Mouse (Mus musculus): ENCODE results near the gene Afg1l. TPM values are rescaled to one million over a fixed set of nuclear protein-coding genes. Genes with fewer than 3 reads are reported as not detected.

Afg1l gene
- polyA plus RNA-seq, 1 experiment = 7.7 TPM

DNA sequence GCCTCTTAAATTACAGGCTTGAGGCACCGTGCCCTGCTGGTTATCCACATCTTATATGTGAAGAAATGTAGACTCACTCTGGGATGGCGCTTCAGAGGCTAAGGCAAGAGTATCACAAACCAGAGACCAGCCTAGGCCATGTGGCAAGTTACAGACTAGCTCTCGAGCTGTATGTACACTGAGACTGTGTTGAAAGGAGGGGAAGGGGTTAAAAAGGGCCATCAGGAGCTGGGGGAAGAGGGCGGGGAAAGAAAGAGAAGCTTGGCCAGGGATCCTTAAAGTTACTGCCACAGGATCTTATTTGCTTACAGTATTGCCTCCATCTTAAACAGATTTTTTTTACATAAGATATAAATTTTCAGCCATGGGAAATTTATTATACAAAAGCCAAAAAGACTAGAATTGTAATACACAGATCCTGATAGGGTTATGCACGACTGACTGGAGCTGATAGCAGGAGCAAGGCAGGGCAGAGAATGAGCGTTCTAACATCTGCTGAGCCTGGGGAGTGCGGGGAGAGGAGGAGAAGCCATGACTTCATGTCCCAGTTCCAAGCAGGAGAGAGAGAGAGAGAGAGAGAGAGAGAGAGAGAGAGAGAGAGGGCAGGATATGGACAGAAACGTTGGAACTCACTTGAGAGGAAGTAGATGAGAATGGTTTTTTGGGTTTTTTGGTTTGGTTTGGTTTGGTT is 10.4 kb upstream of the Afg1l start:
- WGBS = 45% methylated on average over 8 of the region's 8 CpGs
- Histone ChIP-seq H3K4me3 (replicated peaks; ENCODE audit: extremely low read depth, low read depth, low read length) (no peak overlapping the region), H3K4me1 (ENCODE audit: control insufficient read depth, insufficient read depth, low read length) (no peaks in the 10 kb centered on the region)
- no peak for DNase-seq
- TF ChIP-seq CTCF (IDR thresholded peaks at IDR 0.05; ENCODE audit: insufficient read depth, low read length) = no peak
- TF ChIP-seq POLR2A (IDR thresholded peaks at IDR 0.05; ENCODE audit: borderline replicate concordance, extremely low read depth, low read depth, low read length) = no peak

DNA sequence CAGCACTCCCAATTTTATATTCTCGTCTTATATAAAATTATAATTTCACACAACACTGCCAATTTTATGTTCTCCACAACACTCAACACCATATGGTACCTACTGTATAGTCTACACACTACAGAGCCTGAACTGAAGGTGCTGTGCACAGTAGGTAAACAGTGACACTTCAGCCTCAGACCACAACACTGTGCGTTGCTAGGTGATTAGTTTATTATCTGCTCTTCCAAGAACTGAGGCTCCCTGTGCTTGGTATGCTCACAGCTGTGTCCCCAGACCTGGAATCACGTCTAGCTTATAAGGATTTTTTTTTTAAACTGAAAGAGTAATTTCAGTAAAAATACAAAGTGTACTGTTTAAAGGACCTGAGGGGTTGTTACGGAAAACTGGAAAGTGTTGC is 2.4 kb upstream of the Afg1l start:
- 82% methylated on average over 4 of the region's 4 CpGs for WGBS
- DNase-seq = no peak
- TF ChIP-seq CTCF (IDR thresholded peaks at IDR 0.05; ENCODE audit: insufficient read depth, low read length) = no peak
- no peak for TF ChIP-seq POLR2A (IDR thresholded peaks at IDR 0.05; ENCODE audit: borderline replicate concordance, extremely low read depth, low read depth, low read length)
- no peak overlapping the region for H3K4me3 ChIP-seq (replicated peaks; ENCODE audit: extremely low read depth, low read depth, low read length)
- peaks cover 4% of the 10 kb centered on the region for H3K4me1 ChIP-seq (ENCODE audit: control insufficient read depth, insufficient read depth, low read length)

GRCm38 (mm10) chr10:42477550-42478340 is 620 bp downstream of the Afg1l start:
- no peak for DNase-seq
- peak overlapping the region; percentile 71 for H3K4me3 ChIP-seq (replicated peaks; ENCODE audit: extremely low read depth, low read depth, low read length)
- 7% methylated on average over 25 of the region's 25 CpGs for WGBS
- TF ChIP-seq CTCF (IDR thresholded peaks at IDR 0.05; ENCODE audit: insufficient read depth, low read length) = no peak
- no peak for TF ChIP-seq POLR2A (IDR thresholded peaks at IDR 0.05; ENCODE audit: borderline replicate concordance, extremely low read depth, low read depth, low read length)
- peaks cover 4% of the 10 kb centered on the region for H3K4me1 ChIP-seq (ENCODE audit: control insufficient read depth, insufficient read depth, low read length)

DNA sequence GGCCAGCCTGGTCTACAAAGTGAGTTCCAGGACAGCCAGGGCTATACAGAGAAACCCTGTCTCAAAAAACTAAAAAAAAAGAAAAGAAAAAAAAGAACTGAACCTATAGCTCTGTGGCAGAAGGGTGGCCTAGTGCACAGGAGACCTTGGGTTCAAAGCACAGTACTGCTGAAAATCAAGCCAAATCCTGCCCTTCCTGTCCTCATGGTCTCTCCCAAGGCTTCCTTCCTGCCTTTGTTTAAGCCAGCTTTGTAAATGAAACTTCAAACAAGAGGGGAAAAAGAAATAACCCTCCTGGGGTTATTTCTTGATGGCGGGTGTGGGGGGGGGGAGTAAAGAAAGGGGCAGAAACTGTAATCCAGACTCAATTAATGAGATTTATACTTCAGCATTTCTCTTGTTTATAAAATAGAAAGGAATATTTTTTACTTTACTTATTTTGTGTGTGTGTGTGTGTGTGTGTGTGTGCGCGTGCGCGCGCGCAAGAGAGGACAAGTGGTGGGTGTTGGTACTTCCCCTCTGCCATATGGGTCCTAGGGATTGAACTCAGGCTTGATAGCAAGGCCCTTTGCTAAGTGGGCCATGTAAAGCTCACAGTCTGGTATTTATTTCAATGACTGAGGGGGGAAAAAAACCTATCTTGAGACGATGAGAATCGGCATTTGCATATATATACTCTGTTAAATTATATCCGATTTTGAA is 1.4 kb downstream of the Afg1l start:
- DNase-seq = no peak
- TF ChIP-seq CTCF (IDR thresholded peaks at IDR 0.05; ENCODE audit: insufficient read depth, low read length) (0 out of 2 replicates have a peak, but pooled peaks have one; percentile 1), POLR2A (IDR thresholded peaks at IDR 0.05; ENCODE audit: borderline replicate concordance, extremely low read depth, low read depth, low read length) (no peak)
- Histone ChIP-seq H3K4me1 (ENCODE audit: control insufficient read depth, insufficient read depth, low read length) (peaks cover 4% of the 10 kb centered on the region), H3K4me3 (replicated peaks; ENCODE audit: extremely low read depth, low read depth, low read length) (no peak overlapping the region)
- 70% methylated on average over 10 of the region's 10 CpGs for WGBS

DNA sequence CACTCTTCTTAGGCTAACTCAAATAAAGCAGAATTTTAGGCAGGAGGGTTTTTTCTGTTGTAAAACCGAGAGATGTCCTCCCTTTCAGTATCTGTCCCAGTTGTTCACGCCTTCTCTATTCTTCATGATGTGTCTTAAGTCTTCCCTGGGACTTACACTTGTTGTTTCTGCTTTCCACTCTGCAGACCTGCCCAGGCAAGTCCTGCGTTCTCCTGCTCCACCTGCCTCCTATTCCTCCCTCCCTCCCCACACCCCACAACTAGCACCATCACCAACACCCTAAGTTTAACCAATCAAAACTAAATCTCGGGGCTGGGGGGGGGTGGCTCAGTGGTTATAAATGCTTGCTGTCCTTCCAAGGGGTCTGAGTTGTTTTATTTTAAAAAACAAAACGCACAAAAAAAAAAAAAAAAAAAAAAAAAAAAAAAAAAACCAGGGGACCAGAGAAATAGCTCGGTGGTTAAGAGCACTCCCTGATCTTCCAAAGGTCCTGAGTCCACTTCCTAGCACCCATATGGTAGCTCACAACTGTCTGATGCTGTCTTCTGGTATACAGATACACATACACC is 3.3 kb downstream of the Afg1l start:
- 85% methylated on average over 6 of the region's 6 CpGs for WGBS
- no peak for DNase-seq
- Histone ChIP-seq H3K4me1 (ENCODE audit: control insufficient read depth, insufficient read depth, low read length) (peaks cover 4% of the 10 kb centered on the region), H3K4me3 (replicated peaks; ENCODE audit: extremely low read depth, low read depth, low read length) (no peak overlapping the region)
- TF ChIP-seq CTCF (IDR thresholded peaks at IDR 0.05; ENCODE audit: insufficient read depth, low read length) (no peak), POLR2A (IDR thresholded peaks at IDR 0.05; ENCODE audit: borderline replicate concordance, extremely low read depth, low read depth, low read length) (no peak)

- H3K4me1 ChIP-seq (ENCODE audit: control insufficient read depth, insufficient read depth, low read length) = peaks cover 6% of the 10 kb centered on the region; the same call in 1 of the 2 replicates
- no peak for TF ChIP-seq POLR2A (IDR thresholded peaks at IDR 0.05; ENCODE audit: borderline replicate concordance, extremely low read depth, low read depth, low read length)
- TF ChIP-seq CTCF (IDR thresholded peaks at IDR 0.05; ENCODE audit: insufficient read depth, low read length) = no peak
- DNase-seq = no peak
- H3K4me3 ChIP-seq (replicated peaks; ENCODE audit: extremely low read depth, low read depth, low read length) = no peak overlapping the region
- WGBS = 62% methylated on average over 14 of the region's 14 CpGs
These were observed 13.6 kb downstream of the Afg1l start for GRCm38 (mm10) chr10:42464805-42465204.

DNA sequence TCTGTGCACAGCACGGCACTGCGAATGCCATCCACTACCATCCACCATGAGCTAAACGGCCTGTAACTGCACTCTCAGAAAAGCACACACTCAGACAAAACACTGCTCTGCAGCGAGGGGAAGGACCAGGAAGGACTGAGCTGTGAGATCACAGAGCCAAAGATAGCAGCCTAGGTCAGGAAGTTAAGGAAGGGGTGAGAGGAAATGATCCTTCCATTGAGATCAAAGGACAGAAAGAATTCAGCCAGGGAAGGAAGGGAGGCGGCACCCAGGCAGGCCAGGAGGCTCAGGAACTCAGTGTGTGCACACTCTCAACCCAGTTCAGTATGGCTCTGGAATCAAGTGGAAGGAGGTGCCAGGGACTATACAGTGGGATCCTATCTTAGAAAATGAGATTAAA is 14.1 kb downstream of the Afg1l start:
- 20% methylated on average over 5 of the region's 5 CpGs for WGBS
- peaks cover 6% of the 10 kb centered on the region; the same call in 1 of the 2 replicates for H3K4me1 ChIP-seq (ENCODE audit: control insufficient read depth, insufficient read depth, low read length)
- no peak overlapping the region for H3K4me3 ChIP-seq (replicated peaks; ENCODE audit: extremely low read depth, low read depth, low read length)
- no peak for TF ChIP-seq CTCF (IDR thresholded peaks at IDR 0.05; ENCODE audit: insufficient read depth, low read length)
- 0 out of 2 replicates have a peak, but pooled peaks have one; percentile 10 for TF ChIP-seq POLR2A (IDR thresholded peaks at IDR 0.05; ENCODE audit: borderline replicate concordance, extremely low read depth, low read depth, low read length)
- DNase-seq = no peak

- TF ChIP-seq CTCF (IDR thresholded peaks at IDR 0.05; ENCODE audit: insufficient read depth, low read length) (no peak), POLR2A (IDR thresholded peaks at IDR 0.05; ENCODE audit: borderline replicate concordance, extremely low read depth, low read depth, low read length) (peak; percentile 55; the same call in 1 of the 2 replicates)
- H3K4me3 ChIP-seq (replicated peaks; ENCODE audit: extremely low read depth, low read depth, low read length) = no peak overlapping the region
- H3K4me1 ChIP-seq (ENCODE audit: control insufficient read depth, insufficient read depth, low read length) = peaks cover 8% of the 10 kb centered on the region
- WGBS = 45% methylated on average over 9 of the region's 9 CpGs
- peak; percentile 44 for DNase-seq
These were observed 20.7 kb downstream of the Afg1l start for GRCm38 (mm10) chr10:42457557-42458191.
